Mouse (Mus musculus): ENCODE data around the gene Ndufaf2. TPM values are rescaled to one million over a fixed set of nuclear protein-coding genes. Genes with fewer than 3 reads are reported as not detected.

Gene Ndufaf2
- polyA plus RNA-seq, 1 experiment from 2014 or later: 79.7 TPM

- Histone ChIP-seq H3K27ac (ENCODE audit: low read depth) (no peak overlapping the region), H3K36me3 (ENCODE audit: insufficient read depth) (no peaks in the 10 kb centered on the region), H3K9ac (no peak overlapping the region), H3K27me3 (ENCODE audit: insufficient read depth, low read length) (no peaks in the 10 kb centered on the region), H3K4me1 (ENCODE audit: insufficient read depth) (no peaks in the 10 kb centered on the region), H3K4me3 (ENCODE audit: low read depth, low read length) (no peak overlapping the region), H3K9me3 (ENCODE audit: low read depth, low read length) (no peaks in the 10 kb centered on the region), H3K4me2 (no peak overlapping the region)
- no peak for DNase-seq
- TF ChIP-seq CTCF (IDR thresholded peaks at IDR 0.05; ENCODE audit: low read depth): no peak
- 80% methylated on average over 16 of the region's 16 CpGs for WGBS
- no peak for ATAC-seq (ENCODE audit: insufficient read depth)
Observed at GRCm38 (mm10) chr13:107976886-107977656, 181.4 kb downstream of the Ndufaf2 start.

GRCm38 (mm10) chr13:107972451-107972850, 186.0 kb downstream of the Ndufaf2 start:
- no peaks in the 10 kb centered on the region for H3K36me3 ChIP-seq (ENCODE audit: insufficient read depth)
- H3K4me2 ChIP-seq: no peak overlapping the region
- H3K4me3 ChIP-seq (ENCODE audit: low read depth, low read length): no peak overlapping the region
- no peak for ATAC-seq (ENCODE audit: insufficient read depth)
- no peaks in the 10 kb centered on the region for H3K4me1 ChIP-seq (ENCODE audit: insufficient read depth)
- no peak for DNase-seq
- 70% methylated on average over 4 of the region's 4 CpGs for WGBS
- no peak overlapping the region for H3K9ac ChIP-seq
- no peaks in the 10 kb centered on the region for H3K27me3 ChIP-seq (ENCODE audit: insufficient read depth, low read length)
- no peak overlapping the region for H3K27ac ChIP-seq (ENCODE audit: low read depth)
- no peak for TF ChIP-seq CTCF (IDR thresholded peaks at IDR 0.05; ENCODE audit: low read depth)
- no peaks in the 10 kb centered on the region for H3K9me3 ChIP-seq (ENCODE audit: low read depth, low read length)

- Histone ChIP-seq H3K4me1 (ENCODE audit: insufficient read depth) (no peaks in the 10 kb centered on the region), H3K36me3 (ENCODE audit: insufficient read depth) (no peaks in the 10 kb centered on the region), H3K27me3 (ENCODE audit: insufficient read depth, low read length) (no peaks in the 10 kb centered on the region), H3K4me3 (ENCODE audit: low read depth, low read length) (no peak overlapping the region), H3K27ac (ENCODE audit: low read depth) (no peak overlapping the region), H3K9ac (no peak overlapping the region), H3K4me2 (no peak overlapping the region), H3K9me3 (ENCODE audit: low read depth, low read length) (no peaks in the 10 kb centered on the region)
- 63% methylated on average over 7 of the region's 7 CpGs for WGBS
- ATAC-seq (ENCODE audit: insufficient read depth) (no peak), DNase-seq (no peak)
- no peak for TF ChIP-seq CTCF (IDR thresholded peaks at IDR 0.05; ENCODE audit: low read depth)
Observed at GRCm38 (mm10) chr13:107971868-107972267, 186.6 kb downstream of the Ndufaf2 start.

GRCm38 (mm10) chr13:107970422-107971142, 187.8 kb downstream of the Ndufaf2 start:
- no peak overlapping the region for H3K27ac ChIP-seq (ENCODE audit: low read depth)
- H3K9me3 ChIP-seq (ENCODE audit: low read depth, low read length): no peaks in the 10 kb centered on the region
- ATAC-seq (ENCODE audit: insufficient read depth): peak; percentile 56; the same call in 1 of the 2 replicates
- H3K4me3 ChIP-seq (ENCODE audit: low read depth, low read length): no peak overlapping the region
- H3K4me1 ChIP-seq (ENCODE audit: insufficient read depth): no peaks in the 10 kb centered on the region
- H3K4me2 ChIP-seq: peak overlapping the region; percentile 16; the same call in 1 of the 2 replicates
- WGBS: 52% methylated on average over 11 of the region's 11 CpGs
- H3K9ac ChIP-seq: no peak overlapping the region
- no peaks in the 10 kb centered on the region for H3K36me3 ChIP-seq (ENCODE audit: insufficient read depth)
- peak; percentile 69 for DNase-seq
- TF ChIP-seq CTCF (IDR thresholded peaks at IDR 0.05; ENCODE audit: low read depth): no peak
- H3K27me3 ChIP-seq (ENCODE audit: insufficient read depth, low read length): no peaks in the 10 kb centered on the region

- peak; percentile 75; the same call in 1 of the 2 replicates for ATAC-seq (ENCODE audit: insufficient read depth)
- no peak overlapping the region for H3K9ac ChIP-seq
- TF ChIP-seq CTCF (IDR thresholded peaks at IDR 0.05; ENCODE audit: low read depth): no peak
- 19% methylated on average over 7 of the region's 7 CpGs for WGBS
- no peaks in the 10 kb centered on the region for H3K27me3 ChIP-seq (ENCODE audit: insufficient read depth, low read length)
- peak; percentile 31 for DNase-seq
- H3K27ac ChIP-seq (ENCODE audit: low read depth): no peak overlapping the region
- no peaks in the 10 kb centered on the region for H3K9me3 ChIP-seq (ENCODE audit: low read depth, low read length)
- no peaks in the 10 kb centered on the region for H3K36me3 ChIP-seq (ENCODE audit: insufficient read depth)
- H3K4me3 ChIP-seq (ENCODE audit: low read depth, low read length): no peak overlapping the region
- H3K4me2 ChIP-seq: peak overlapping the region; percentile 16; the same call in 1 of the 2 replicates
- no peaks in the 10 kb centered on the region for H3K4me1 ChIP-seq (ENCODE audit: insufficient read depth)
Observed at GRCm38 (mm10) chr13:107969961-107970391, 188.4 kb downstream of the Ndufaf2 start.

- Histone ChIP-seq H3K4me1 (ENCODE audit: insufficient read depth) (no peaks in the 10 kb centered on the region), H3K4me2 (no peak overlapping the region), H3K27me3 (ENCODE audit: insufficient read depth, low read length) (no peaks in the 10 kb centered on the region), H3K4me3 (ENCODE audit: low read depth, low read length) (no peak overlapping the region), H3K9me3 (ENCODE audit: low read depth, low read length) (no peaks in the 10 kb centered on the region), H3K27ac (ENCODE audit: low read depth) (no peak overlapping the region), H3K36me3 (ENCODE audit: insufficient read depth) (no peaks in the 10 kb centered on the region), H3K9ac (no peak overlapping the region)
- TF ChIP-seq CTCF (IDR thresholded peaks at IDR 0.05; ENCODE audit: low read depth): no peak
- DNase-seq (no peak), ATAC-seq (ENCODE audit: insufficient read depth) (no peak)
- WGBS: 58% methylated on average over 7 of the region's 7 CpGs
Observed at GRCm38 (mm10) chr13:107964616-107965015, 193.8 kb downstream of the Ndufaf2 start.

GRCm38 (mm10) chr13:107963471-107963870, 195.0 kb downstream of the Ndufaf2 start:
- H3K9ac ChIP-seq: no peak overlapping the region
- no peaks in the 10 kb centered on the region for H3K9me3 ChIP-seq (ENCODE audit: low read depth, low read length)
- ATAC-seq (ENCODE audit: insufficient read depth) (no peak), DNase-seq (no peak)
- no peak overlapping the region for H3K4me2 ChIP-seq
- H3K4me1 ChIP-seq (ENCODE audit: insufficient read depth): no peaks in the 10 kb centered on the region
- H3K4me3 ChIP-seq (ENCODE audit: low read depth, low read length): no peak overlapping the region
- 51% methylated on average over 11 of the region's 11 CpGs for WGBS
- no peak overlapping the region for H3K27ac ChIP-seq (ENCODE audit: low read depth)
- no peaks in the 10 kb centered on the region for H3K27me3 ChIP-seq (ENCODE audit: insufficient read depth, low read length)
- TF ChIP-seq CTCF (IDR thresholded peaks at IDR 0.05; ENCODE audit: low read depth): no peak
- no peaks in the 10 kb centered on the region for H3K36me3 ChIP-seq (ENCODE audit: insufficient read depth)

Data from lung, embryonic 14.5 days (tissue).